ENCODE assay signal across 11 mouse cellular contexts in the genomic region with DNA sequence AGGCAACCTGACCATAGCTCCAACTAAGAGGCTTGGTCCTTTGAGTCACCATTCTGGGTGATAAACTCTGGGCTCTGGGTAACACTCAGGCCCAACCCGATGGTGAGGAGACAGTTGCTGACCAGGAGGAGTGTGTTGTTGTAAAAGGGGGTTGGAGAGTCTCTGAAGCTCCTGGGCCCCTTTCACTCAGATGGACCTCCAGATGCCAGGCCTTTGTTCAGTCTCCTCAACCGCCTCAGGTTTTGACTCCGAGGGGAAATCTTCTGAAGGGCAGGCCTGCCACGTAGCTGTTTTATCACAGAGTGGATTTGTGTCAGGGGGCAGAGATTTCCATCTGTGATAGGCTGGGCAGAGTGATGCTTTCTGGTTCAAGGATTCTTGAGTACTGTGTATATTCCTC. TPM values are rescaled to one million over a fixed set of nuclear protein-coding genes. Genes with fewer than 3 reads are reported as not detected.
DNase-seq lines count a peak whose midpoint lies in the region; ATAC-seq and TF ChIP-seq lines count a peak whose summit lies in the region.
"Had no signal": no experiment of that assay in that cellular context is flagged by ENCODE, and none has a peak within 500 bp of the region (broad histone marks: within the 10 kb centered on the region; RNA-seq: fewer than 3 reads in every experiment).

No protein-coding gene starts in this region.

- H3K27me3 ChIP-seq in heart, embryonic 12.5 days (replicated peaks): no peaks in the 10 kb centered on the region
- H3K27me3 ChIP-seq in hindbrain, embryonic 12.5 days: no peaks in the 10 kb centered on the region
- H3K27me3 ChIP-seq in midbrain, embryonic 14.5 days (ENCODE audit: control insufficient read depth, insufficient read depth, low read length): no peaks in the 10 kb centered on the region
- H3K27me3 ChIP-seq: liver, embryonic 13.5 days had no signal

- no peaks in the 10 kb centered on the region for H3K36me3 ChIP-seq in heart, embryonic 12.5 days
- H3K36me3 ChIP-seq in hindbrain, embryonic 12.5 days: no peaks in the 10 kb centered on the region
- peaks cover 5% of the 10 kb centered on the region; the same call in 1 of the 2 replicates for H3K36me3 ChIP-seq in midbrain, embryonic 14.5 days (ENCODE audit: control insufficient read depth, insufficient read depth, low read length)
- H3K36me3 ChIP-seq: liver, embryonic 13.5 days had no signal

- H3K9me3 ChIP-seq in heart, embryonic 12.5 days (replicated peaks): no peaks in the 10 kb centered on the region
- no peaks in the 10 kb centered on the region for H3K9me3 ChIP-seq in hindbrain, embryonic 12.5 days (replicated peaks)
- H3K9me3 ChIP-seq in midbrain, embryonic 14.5 days (ENCODE audit: control insufficient read depth, low read length): no peaks in the 10 kb centered on the region
- H3K9me3 ChIP-seq: liver, embryonic 13.5 days had no signal

- no peak for TF ChIP-seq POLR2A in brain, embryonic 14.5 days (IDR thresholded peaks at IDR 0.05; ENCODE audit: borderline replicate concordance, extremely low read depth, insufficient read depth, insufficient read length, poor library complexity, severe bottlenecking)

- no peak for ATAC-seq in heart, embryonic 12.5 days (ENCODE audit: insufficient number of reproducible peaks, low FRiP score)
- no peak for ATAC-seq in hindbrain, embryonic 12.5 days (ENCODE audit: low FRiP score)
- no peak; the same call in 1 of the 2 replicates for ATAC-seq in midbrain, embryonic 14.5 days (ENCODE audit: low FRiP score, low TSS enrichment)
- no peak for ATAC-seq in cerebellum, adult (ENCODE audit: insufficient number of reproducible peaks, low FRiP score, low TSS enrichment)
- no peak for ATAC-seq in CD4-positive, CD25-positive, alpha-beta regulatory T cell, adult 4 months

- 24% methylated on average over 4 of the region's 4 CpGs for WGBS in heart, embryonic 12.5 days
- under 1% methylated on average over 4 of the region's 4 CpGs for WGBS in hindbrain, embryonic 12.5 days
- WGBS in midbrain, embryonic 14.5 days: 0% methylated on average over 4 of the region's 4 CpGs

- no peak overlapping the region for H3K27ac ChIP-seq in heart, embryonic 12.5 days (ENCODE audit: poor library complexity, severe bottlenecking)
- peak overlapping the region; percentile 99 for H3K27ac ChIP-seq in hindbrain, embryonic 12.5 days
- peak overlapping the region; percentile 99 for H3K27ac ChIP-seq in midbrain, embryonic 14.5 days (replicated peaks; ENCODE audit: low read depth, low read length)
- H3K27ac ChIP-seq: liver, embryonic 13.5 days had no signal

- no peak for TF ChIP-seq CTCF in brain, embryonic 14.5 days (IDR thresholded peaks at IDR 0.05; ENCODE audit: borderline replicate concordance, extremely low read depth, insufficient read depth, insufficient read length)

- no peak overlapping the region for H3K9ac ChIP-seq in heart, embryonic 12.5 days
- peak overlapping the region; percentile 38 for H3K9ac ChIP-seq in hindbrain, embryonic 12.5 days
- peak overlapping the region; percentile 48 for H3K9ac ChIP-seq in midbrain, embryonic 14.5 days (replicated peaks; ENCODE audit: low read length)
- H3K9ac ChIP-seq: liver, embryonic 13.5 days had no signal

- H3K4me1 ChIP-seq in heart, embryonic 12.5 days (replicated peaks): peaks cover 48% of the 10 kb centered on the region
- H3K4me1 ChIP-seq in hindbrain, embryonic 12.5 days: peaks cover 85% of the 10 kb centered on the region
- peaks cover 74% of the 10 kb centered on the region for H3K4me1 ChIP-seq in midbrain, embryonic 14.5 days (ENCODE audit: control insufficient read depth, insufficient read depth, low read length)

- no peak for DNase-seq in heart, adult 11 months
- DNase-seq in brain, embryonic 14.5 days (ENCODE audit: low read depth): peak; percentile 64
- DNase-seq in midbrain, embryonic 14.5 days: peak; percentile 57
- DNase-seq in left cerebral cortex, adult 11 months (ENCODE audit: low spot score): no peak
- DNase-seq: B cell, adult 2 months; liver, embryonic 13.5 days had no signal

- no peak overlapping the region for H3K4me3 ChIP-seq in heart, embryonic 12.5 days
- no peak overlapping the region for H3K4me3 ChIP-seq in hindbrain, embryonic 12.5 days
- H3K4me3 ChIP-seq in midbrain, embryonic 14.5 days (replicated peaks; ENCODE audit: low read depth, low read length): no peak overlapping the region
- H3K4me3 ChIP-seq: liver, embryonic 13.5 days; myocyte had no signal

- H3K4me2 ChIP-seq in heart, embryonic 12.5 days: peak overlapping the region; percentile 40; the same call in 1 of the 2 replicates
- H3K4me2 ChIP-seq in hindbrain, embryonic 12.5 days (replicated peaks): peak overlapping the region; percentile 39
- H3K4me2 ChIP-seq in midbrain, embryonic 14.5 days (ENCODE audit: low read length): peak overlapping the region; percentile 48

RNA-seq across cellular contexts. Expression of a gene that starts 38.9 kb away (rescaled TPM):
- 0.09 TPM in 2 replicates for polyA plus RNA-seq in heart, embryonic 12.5 days (2016; fragmentation: Nextera tagmentation; extraction: Ambion mirVana)
- polyA plus RNA-seq in brain, embryonic 14.5 days (2012; rRNA removed): 4.6 and 5.0 TPM in 2 replicates
- polyA plus RNA-seq in hindbrain, embryonic 12.5 days (2016; fragmentation: Nextera tagmentation; extraction: Ambion mirVana): 0.50 and 0.79 TPM in 2 replicates
- 0.47 and 0.74 TPM in 2 replicates for polyA plus RNA-seq in midbrain, embryonic 14.5 days (2014; fragmentation: Nextera tagmentation; extraction: Ambion mirVana)
- polyA plus RNA-seq in CD4-positive, CD25-positive, alpha-beta regulatory T cell, adult 4 months (2017; shearing (Covaris generic)): under 1 TPM; 0.18 to 0.22 TPM
- polyA plus RNA-seq: liver, embryonic 13.5 days had no signal

Comparison
In these comparisons a context has a peak if more than half of its experiments do, and no peak if none do; other contexts are left out.
1. DNase-seq: peak in brain, embryonic 14.5 days (single experiment) and midbrain, embryonic 14.5 days (single experiment); none in heart, adult 11 months (single experiment) and left cerebral cortex, adult 11 months (single experiment).
2. Peak in every context shown above with its lines, with median percentiles within 50 percentile points of each other: H3K4me2 ChIP-seq.